Mouse (Mus musculus) ovary, adult 18-20 months (tissue): ENCODE results near the gene Plg.
A peak's percentile ranks its signal among the peaks of the same experiment; 100 is the strongest.

Experiments used
- DNase-seq: peaks from one replicate; pipeline ENCODE4 v3.0.0; 2022; ENCODE audit warnings: low spot score, mixed read lengths

Plg gene

DNA sequence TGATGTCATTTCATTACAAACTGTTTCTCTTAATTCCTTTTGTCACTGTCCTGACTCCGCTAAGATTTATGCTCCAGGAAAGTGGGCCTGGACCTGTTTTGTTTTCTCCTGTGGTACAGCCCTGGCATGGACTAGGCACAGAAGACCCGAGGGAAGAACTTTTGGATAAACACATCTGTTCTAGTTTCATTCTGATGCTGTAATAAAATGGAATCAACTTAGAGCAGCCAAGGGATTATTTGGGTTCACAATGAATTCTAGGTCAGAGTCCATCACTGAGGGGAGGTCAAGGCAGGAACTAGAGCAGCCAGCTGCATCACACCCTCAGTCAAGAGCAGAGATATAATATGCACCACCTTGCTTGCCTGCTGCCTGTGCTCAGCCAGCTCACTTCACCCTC, 9.4 kb downstream of the Plg start:
- DNase-seq, result no peak

DNA sequence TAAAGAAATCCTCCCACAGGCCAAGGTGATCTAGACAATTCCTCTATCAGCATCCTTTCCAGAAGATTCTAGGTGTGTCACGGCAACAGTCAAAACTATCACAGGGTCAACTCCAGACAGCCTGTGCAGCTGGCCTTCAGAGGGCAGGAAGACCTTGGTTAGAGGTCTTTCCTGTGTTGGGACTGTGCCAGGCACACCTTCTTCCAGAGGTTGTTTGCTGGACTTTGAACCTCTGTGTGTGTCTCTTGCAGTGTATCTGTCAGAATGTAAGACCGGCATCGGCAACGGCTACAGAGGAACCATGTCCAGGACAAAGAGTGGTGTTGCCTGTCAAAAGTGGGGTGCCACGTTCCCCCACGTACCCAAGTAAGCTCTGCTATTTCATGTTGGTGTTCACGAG, 9.8 kb downstream of the Plg start:
- no peak for DNase-seq

DNA sequence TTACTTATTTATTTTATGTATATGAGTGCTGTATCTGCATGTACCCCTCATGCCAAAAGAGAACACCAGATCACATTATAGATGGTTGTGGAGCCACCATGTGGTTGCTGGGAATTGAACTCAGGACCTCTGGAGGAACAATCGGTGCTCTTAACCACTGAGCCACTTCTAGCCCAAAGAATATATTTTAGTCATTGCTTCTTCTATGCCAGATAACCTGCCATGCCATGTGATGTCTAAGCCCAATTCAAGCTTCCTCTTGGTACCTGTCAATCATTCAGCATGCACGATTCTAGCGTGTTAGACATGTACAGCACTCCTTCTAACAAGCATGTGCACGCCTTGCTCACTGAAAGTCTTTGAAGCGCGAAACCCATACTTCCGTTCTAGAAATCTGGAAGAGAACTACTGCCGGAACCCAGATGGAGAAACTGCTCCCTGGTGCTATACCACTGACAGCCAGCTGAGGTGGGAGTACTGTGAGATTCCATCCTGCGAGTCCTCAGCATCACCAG, 17.8 kb downstream of the Plg start:
- DNase-seq, result no peak

DNA sequence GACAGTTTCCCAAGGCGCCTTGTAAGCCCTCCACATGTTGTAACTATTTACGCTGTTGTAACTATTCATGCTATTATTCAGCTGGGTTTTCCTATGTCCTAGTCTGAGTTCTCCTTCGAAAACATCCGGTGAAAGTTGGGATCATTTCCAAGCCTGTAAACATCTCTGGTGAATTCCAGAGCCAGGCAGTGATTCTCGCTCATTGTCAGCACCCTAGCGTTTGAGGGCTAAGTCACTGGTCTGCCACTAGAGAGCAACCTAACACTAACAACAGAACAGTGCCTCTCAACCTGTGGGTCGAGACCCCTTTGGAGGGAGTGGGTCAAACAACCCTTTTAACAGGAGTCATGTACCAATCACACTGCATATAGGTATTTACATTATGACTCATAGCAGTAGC, 25.0 kb downstream of the Plg start:
- DNase-seq, result no peak

DNA sequence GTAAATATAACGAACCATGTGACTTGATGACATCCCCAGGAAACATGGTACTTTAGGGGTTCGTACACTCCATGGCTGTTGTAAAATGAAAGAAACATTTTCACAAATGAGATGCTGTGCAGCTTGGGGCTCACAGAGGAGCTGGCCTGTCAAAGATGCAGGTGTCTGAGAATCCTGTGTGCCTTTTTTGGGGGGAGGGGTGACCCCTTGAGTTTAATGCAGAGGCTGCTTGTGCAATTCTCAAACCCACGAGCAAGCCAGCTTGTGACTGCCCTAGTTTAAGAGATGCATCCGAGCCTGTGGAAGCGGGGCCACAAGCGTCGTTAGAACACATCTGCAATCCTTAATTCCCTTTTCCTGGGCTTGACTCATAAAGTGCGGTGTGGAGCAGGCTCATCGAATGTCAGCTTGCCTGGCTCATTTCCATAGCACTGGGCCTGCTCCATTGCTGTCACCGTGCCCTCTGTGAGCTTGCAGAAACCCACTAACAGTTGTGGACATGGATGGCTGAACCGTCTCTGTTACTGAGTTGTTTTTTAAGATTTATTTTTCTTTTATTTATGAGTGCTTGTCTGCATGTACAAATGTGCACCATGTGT, 31.0 kb downstream of the Plg start:
- no peak for DNase-seq

DNA sequence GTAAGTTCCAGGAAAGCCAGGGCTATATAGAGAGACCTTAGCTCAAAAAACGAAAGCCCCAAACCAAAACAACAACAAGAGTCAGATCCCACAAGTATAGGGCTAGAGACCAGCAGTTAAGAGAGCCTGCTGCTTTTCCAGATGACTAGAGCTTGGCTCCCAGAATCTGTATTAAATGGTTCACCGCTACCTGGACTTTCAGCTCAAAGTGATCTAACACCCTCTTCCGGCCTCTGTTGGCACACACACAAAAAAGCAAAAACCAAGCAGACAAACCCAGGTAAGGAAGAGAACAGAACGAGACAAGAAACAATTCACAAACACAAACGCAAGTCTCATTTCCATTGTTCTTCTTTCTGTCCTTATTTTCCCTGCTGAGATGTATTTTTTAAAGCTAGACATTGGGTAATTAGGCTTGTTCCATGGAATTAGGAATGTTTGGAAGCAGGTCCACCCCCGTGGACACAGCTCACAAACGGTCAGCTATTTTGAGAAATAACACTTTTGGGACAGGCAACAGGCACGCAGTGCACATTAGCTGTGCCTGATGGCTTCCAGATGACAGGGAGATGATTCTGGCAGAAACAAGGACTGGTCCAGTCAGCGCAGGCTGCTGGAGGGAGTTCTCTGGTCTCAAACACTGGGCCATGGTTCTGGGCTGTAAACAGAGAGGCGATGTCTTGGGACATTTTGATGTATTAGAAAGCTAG, 33.9 kb downstream of the Plg start:
- DNase-seq, result no peak

DNA sequence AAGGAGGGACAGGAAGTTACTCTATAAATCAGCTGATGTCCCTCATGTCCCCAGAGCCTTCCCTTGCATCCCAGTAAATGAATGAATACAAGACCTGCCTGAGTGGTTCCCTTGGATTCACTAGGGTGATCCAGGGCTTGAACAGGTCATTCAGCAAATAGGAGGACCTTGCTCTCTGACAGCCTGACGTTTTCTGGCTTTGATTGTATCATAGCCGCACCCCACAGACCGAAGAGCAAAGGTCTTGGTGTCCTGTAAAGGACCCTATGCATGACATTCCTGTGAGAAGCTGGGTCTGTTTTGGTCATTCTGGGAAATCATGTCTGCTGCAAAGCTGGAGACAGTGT, 34.5 kb downstream of the Plg start:
- no peak for DNase-seq

DNA sequence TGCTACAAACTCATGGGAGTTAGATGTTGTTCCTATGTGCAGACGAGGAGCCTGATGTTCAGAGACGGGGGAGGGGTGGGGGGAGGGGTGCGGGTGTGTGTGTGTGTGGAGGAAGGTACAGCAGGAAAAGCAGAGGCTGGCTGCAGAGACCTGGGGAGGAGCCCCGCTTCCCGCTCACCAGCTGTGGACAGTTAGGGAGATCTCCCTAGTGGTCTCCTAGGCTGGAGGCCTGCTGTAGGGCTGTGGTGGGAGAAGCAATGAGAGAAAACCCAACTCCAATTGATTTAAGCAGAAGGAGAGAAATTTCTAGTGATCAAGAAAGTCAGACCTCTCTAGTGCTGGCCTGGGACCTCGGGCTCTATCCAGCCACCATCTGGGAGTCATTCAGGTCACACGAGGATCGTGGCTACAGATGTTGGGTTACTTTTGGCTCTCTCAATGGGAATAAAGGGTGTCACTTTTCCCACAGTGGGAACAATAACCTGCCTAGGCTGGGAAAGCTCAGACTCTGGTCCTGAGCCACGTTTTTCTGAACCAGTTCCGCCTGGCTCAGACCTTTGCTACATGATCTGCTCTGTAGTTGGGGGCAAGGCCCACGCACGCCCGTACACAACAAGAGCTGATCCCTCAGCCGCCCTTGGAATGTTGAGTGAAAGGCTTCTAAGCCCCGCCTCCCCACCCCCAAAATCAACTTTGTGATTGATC, 36.8 kb downstream of the Plg start:
- no peak for DNase-seq

DNA sequence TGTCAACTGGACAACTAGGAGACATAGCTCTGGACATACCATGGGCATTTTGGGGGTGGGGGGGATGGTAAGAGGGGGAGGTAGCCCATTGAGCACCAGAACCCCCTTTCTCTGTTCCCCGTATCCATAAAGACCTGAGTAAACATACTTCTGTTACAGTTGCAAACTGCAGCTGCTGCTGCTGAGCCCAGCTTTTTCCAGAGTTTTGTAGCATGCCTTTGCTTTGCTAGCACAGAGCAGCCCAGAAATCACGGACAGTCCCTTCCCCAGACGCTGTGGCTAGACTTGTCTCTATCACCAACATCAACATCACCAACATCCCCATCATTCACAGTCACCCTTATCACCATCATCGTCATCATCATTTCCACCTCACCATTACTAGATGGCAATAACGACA, 37.3 kb downstream of the Plg start:
- DNase-seq, result no peak

DNA sequence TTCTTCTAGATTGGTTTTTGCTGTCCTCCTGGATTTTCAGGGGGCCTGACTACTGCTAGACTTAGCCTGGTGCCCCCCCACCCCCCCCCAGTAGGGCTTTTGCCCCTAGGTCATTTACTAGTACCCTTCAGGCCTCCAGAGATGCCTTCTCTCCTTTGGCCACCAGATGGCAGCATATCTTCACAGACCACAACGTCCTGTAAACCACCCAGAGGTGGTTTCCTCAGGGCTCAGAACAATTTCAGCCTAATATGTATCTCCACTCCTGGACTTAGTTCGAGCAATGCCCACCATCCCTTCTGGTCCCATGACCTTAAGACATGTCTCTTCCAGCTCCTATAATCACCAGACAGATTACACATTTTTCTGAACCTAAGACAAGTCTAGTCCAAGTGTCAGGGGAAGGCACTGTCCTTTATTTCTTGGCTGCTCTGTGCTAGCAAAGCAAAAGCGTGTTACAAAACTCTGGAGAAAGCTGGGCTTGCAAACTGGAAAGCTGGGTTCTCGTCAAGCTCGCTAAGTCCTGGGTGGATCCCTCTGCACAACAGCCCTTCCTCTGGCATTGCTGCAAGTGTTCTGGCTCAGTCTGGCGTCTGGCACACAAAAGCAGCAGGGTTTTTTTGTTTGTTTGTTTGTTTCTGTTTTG, 38.0 kb downstream of the Plg start:
- DNase-seq, result peak; percentile 20

DNA sequence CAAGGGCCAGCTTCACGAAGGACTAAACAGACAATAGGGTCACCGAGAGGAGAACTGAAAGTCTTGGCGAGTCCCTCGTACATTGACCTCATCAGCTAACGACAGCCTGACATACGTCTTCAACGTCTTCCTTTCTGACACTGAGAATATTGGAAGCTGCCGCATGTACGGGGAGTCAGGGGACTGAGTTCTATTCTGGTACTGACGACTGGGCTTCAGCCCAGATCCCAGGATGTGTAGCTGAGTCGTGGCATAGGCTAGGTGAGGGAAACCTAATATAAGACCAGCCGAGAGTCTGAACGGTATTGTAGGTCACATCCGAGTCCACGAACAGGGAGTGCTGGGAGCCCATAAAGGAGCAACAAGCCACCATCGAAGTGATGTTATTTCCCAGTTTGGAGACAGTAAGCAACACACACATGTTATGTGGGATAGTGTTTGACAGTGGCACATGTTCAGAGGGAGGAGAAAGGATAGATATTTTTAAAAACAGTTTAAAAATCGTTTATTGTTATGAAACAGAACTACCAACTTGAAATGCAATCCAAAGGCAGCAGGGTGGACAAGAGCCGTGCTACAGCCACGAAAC, 41.2 kb downstream of the Plg start:
- DNase-seq, result no peak

DNA sequence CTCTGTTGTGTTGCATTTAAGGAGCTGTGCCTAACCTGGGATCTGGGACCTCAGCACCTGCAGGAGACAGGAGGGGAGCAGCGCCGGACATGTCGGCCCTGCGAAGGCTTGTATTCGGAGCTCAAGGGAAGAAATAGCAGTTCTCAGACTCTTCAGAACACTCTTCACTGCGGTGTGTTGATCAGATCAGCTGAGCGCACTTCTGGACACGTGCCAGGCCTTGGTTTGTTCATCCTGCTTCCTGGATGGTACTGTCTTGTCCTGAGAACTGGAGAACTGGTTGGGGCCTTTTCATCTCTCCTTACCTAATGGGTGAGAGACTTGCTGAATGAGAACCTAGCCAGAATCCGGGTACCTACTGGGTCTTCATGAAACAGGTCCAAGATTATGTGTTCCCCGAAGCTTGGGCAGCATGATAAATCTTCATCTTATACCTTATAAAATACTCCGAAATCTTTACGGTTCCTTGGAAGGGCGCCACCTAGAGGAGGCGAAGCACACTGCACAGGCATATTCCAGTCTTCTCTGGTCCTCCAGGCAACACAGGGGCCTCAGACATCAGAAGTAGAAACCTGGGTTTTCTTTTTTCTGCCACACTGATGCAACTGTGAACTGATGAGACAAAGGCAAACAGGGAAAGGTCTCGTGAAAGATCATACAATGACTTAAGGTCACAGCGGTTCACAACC, 42.6 kb downstream of the Plg start:
- DNase-seq, result no peak

DNA sequence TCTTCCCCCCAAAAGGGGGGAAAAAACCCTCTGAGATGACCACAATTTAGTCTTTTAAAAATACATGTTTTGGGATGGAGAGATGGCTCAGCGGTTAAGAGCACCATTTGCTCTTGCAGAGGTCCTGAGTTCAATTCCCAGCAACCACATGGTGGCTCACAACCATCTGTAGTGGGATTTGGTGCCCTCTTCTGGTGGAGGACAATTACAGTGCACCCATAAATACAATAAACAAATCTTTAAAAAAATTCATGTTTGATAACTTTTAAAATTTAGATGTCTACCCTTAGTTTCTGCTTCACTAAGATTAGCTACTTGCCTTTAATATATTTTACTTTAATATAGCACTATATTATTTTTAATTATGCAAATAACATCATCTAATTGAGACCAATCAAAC, 43.7 kb downstream of the Plg start:
- DNase-seq, result no peak

DNA sequence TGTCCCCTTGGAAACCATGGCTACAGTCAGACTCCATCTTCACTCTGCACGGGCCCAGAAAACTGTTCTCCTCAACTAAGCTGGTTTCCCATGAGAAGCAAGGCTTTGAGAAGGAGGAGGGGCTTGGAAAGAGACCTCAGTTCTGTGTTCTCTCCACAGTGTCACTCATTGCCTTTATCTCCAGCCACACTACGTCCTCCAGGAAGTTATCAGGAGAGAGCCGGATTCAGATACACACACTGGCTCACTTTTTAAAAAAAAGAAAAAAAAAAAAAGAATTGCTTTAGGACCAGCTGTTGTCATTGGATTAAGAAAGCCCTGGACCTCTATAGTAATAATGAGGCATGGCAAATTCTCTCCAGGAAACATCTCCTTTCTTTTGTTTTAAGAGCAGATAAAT, 48.7 kb downstream of the Plg start:
- DNase-seq, result no peak

DNA sequence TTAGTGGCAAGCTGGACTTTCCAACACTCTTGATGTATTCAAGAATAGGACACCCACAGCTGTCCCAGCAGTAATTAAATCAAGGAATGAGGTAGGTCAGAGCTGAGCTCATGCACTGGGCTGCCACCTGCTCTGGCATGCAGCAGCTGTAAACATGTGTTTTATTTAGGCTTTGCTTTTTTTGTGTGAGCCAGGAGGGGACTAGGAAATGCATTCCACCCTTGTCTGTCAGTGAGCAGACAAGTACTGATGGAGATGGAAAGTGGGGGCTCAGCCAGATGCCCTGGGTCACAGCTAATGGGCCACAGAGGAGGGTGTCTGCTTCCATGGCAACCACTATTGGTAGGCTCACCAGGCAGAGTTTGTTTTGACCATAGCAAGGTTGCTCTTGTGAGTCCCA, 50.0 kb downstream of the Plg start:
- peak; percentile 17 for DNase-seq

DNA sequence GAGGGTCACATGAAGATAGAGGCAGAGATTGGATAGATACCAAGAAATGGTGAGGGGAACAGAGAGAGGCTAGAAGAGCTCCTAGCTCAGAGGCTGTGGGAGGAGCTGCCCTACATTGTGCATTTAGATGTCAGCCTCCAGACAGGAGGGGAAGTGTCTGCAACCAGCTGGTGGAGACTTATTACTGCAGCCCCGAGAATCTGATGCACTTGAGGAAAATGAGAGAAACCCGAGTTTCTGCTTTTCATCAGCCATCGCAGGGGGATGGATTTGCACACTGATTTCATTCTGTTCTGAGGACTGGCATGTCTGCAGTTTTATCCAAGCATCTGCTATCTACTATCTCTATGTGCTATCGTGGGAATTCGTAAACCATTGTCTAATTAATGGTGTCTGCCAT, 53.3 kb downstream of the Plg start:
- DNase-seq, result no peak

DNA sequence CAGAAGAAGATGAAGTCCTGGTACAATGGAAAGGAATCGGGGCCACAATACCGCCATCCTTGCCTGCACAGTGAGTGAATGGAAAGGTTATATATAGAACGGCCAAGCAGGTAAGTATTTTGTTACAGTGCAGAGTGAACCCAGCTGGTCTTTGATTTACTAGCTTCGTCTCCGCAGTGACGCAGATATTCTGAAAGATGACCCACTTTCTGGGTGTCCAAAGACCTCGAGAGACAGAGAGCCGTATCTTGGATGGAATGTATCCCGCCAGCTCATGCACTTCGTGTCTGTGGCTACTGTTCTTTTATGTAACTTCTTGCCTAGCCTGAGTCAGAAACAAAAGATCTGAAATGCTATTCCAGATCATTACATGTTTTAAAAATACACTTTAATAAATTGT, 59.4 kb downstream of the Plg start:
- DNase-seq, result no peak

DNA sequence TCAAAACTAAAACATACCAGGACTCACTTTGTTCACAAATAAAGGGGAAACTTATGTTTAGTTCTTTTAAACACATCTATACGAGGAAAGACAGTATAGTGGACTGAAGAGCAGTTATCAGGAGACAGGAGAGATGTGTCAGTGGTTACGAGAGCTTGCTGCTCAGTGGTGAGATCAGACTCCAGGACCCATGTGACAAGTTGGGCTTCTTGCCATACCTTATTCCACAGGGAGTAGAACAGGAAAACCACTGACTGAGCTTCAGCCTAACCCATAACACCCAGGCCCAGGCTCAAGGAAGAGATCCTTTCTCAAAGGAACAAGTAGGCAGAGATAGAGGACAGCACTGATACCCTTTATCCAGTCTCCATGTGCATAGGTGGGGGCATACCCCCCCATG, 66.2 kb downstream of the Plg start:
- no peak for DNase-seq

DNA sequence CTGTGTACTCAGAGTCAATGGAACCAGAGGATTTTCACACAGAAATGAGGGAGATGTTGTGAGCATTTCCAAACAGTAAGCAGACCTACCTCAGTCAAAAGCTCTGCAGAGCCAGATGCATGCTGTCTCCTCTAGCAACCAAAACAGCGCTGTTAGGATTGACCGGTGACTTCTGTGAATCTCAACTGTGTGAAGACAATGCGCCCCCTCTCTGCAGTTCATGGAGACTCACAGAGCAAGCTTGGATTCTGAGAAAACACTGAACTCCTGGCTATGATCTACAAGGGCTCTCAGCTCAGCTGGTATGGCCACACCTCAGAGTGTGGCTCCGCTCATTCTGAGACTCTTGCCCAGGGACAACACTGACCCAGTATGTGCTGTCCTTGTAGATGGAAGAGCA, 72.8 kb downstream of the Plg start:
- no peak for DNase-seq

DNA sequence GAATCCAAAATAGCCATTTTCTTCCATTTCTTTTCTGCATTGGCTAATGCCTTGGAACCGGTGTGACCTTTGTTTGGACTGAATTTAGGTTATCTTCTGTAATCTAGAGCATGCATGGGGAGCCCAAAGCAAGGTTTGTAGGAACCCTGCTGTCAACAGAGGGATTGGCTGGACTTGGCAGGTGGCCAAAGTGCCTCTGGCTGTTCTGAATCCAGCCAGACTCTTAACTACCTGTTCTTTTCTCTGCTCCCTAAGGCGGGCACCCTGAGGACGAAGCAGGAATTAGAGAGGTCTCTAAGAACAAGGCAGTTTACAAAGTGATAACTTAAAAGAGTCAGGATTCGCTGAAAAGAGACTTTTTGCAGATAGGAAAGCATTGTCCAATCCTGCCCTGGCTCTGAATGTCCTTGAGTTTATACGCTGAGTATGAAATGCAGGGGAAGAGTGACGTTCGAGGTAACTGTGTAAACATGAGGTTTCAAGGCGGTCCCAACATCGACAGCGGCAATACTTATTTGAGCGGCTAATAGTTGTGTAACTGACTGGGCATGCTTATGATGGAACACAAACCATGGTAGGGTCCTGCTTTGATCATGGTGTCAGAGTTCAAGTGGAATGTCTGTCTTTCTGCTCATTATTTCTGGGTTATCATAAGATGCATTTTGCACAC, 74.6 kb downstream of the Plg start:
- DNase-seq, result no peak

DNA sequence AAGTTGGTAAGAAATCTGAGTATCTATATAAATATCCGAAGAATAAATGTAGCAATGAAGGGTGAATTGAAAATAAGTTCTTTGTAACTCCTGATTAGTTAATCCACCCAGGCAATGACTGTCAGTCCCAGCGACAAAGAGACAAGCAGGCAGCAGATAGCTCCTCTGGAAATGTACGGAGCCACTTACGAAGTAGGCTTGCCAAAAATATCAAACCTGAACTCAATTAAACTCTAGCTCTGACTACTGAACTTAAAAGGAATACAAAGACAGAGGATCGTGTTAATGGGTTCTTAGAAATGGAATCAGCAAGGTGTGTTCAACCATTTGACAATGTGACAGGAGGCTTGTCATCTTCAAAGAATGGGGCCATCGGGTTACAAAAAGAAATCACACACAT, 75.3 kb downstream of the Plg start:
- no peak for DNase-seq
